Mouse (Mus musculus) MEL (cell line): ENCODE data around the gene Spdye4b. TPM values are rescaled to one million over a fixed set of nuclear protein-coding genes. Genes with fewer than 3 reads are reported as not detected.
"Not testable (repeated sequence)": the region's sequence is repeated elsewhere in the genome, so short reads cannot be mapped to it uniquely, and the experiment has no call there.

Source experiments
- DNase-seq: peaks from one replicate; pipeline ENCODE4 v3.0.0; 2011; ENCODE audit warnings: low read depth, low spot score
- H3K27ac ChIP-seq: 2 replicates; pipeline ENCODE4 v1.5.1; 2012; ENCODE audit warnings: low read depth, mild to moderate bottlenecking, control low read depth, low read length, moderate library complexity; ENCODE audit not compliant: control insufficient read depth
- H3K27me3 ChIP-seq, 2 experiments: fragments of 150-350 bp in 1 of 2; sonication (generic) in 1 of 2; 2 replicates each; pipeline ENCODE4 v1.6.1; 2012; ENCODE audit warnings: low read length in 2 of 2, mild to moderate bottlenecking in 2 of 2, improper control_type of control experiment in 1 of 2, moderate library complexity in 1 of 2; ENCODE audit not compliant: insufficient read depth in 2 of 2, control insufficient read depth in 1 of 2
- H3K36me3 ChIP-seq, 2 experiments: 2 replicates each; pipeline ENCODE4 v1.6.1; 2012 to 2014; ENCODE audit warnings: low read length in 2 of 2, improper control_type of control experiment in 1 of 2, inconsistent platforms in 1 of 2, mild to moderate bottlenecking in 1 of 2; ENCODE audit not compliant: insufficient read depth in 2 of 2, control insufficient read depth in 1 of 2
- H3K4me1 ChIP-seq, 2 experiments: fragments of 150-350 bp in 1 of 2; sonication (generic) in 1 of 2; 2 replicates each; pipeline ENCODE4 v1.6.1; 2012; ENCODE audit warnings: low read length in 2 of 2, improper control_type of control experiment in 1 of 2, mild to moderate bottlenecking in 1 of 2; ENCODE audit not compliant: insufficient read depth in 2 of 2, control insufficient read depth in 1 of 2
- H3K4me3 ChIP-seq, 2 experiments: fragments of 150-350 bp in 1 of 2; sonication (generic) in 1 of 2; 2 replicates each; pipeline ENCODE4 v1.5.1; 2012; ENCODE audit warnings: low read depth in 2 of 2, low read length in 2 of 2, mild to moderate bottlenecking in 2 of 2, moderate library complexity in 2 of 2, control low read depth in 1 of 2, improper control_type of control experiment in 1 of 2; ENCODE audit not compliant: control insufficient read depth in 1 of 2, insufficient read depth in 1 of 2
- H3K79me2 ChIP-seq: 2 replicates; pipeline ENCODE4 v1.6.1; 2012; ENCODE audit warnings: mild to moderate bottlenecking, low read length, moderate library complexity; ENCODE audit not compliant: control insufficient read depth, poor library complexity, insufficient read depth
- H3K9ac ChIP-seq: 2 replicates; pipeline ENCODE4 v1.6.1; 2012; ENCODE audit warnings: low read depth, mild to moderate bottlenecking, control low read depth, low read length, moderate library complexity; ENCODE audit not compliant: control insufficient read depth, poor library complexity, severe bottlenecking
- H3K9me3 ChIP-seq: fragments of 150-350 bp; sonication (generic); replicated peaks from 2 replicates; pipeline ENCODE4 v1.6.1; 2012; ENCODE audit warnings: mild to moderate bottlenecking, low read length, improper control_type of control experiment, moderate library complexity; ENCODE audit not compliant: insufficient read depth
- BHLHE40 ChIP-seq: IDR thresholded peaks from 2 replicates; pipeline ENCODE4 v1.6.1; 2012; ENCODE audit warnings: low read depth, mild to moderate bottlenecking, inconsistent platforms, low read length, improper control_type of control experiment, borderline replicate concordance
- CHD2 ChIP-seq: IDR thresholded peaks from 2 replicates; pipeline ENCODE4 v1.6.1; 2011; ENCODE audit warnings: low read length, improper control_type of control experiment
- E2F4 ChIP-seq: IDR thresholded peaks from 2 replicates; pipeline ENCODE4 v1.6.1; 2011; ENCODE audit warnings: low read depth, low read length, improper control_type of control experiment, borderline replicate concordance
- ELF1 ChIP-seq: IDR thresholded peaks from 2 replicates; pipeline ENCODE4 v1.6.1; 2014; ENCODE audit warnings: low read depth, mild to moderate bottlenecking, inconsistent platforms, low read length, improper control_type of control experiment, moderate library complexity
- EP300 ChIP-seq, 2 experiments: IDR thresholded peaks; 2 replicates each; pipeline ENCODE4 v1.6.1; 2011; ENCODE audit warnings: improper control_type of control experiment in 2 of 2, low read length in 2 of 2, low read depth in 1 of 2, mild to moderate bottlenecking in 1 of 2
- ETS1 ChIP-seq: IDR thresholded peaks from 2 replicates; pipeline ENCODE4 v1.6.1; 2012; ENCODE audit warnings: low read depth, mild to moderate bottlenecking, inconsistent platforms, low read length, improper control_type of control experiment, moderate library complexity
- GATA1 ChIP-seq: IDR thresholded peaks from 2 replicates; pipeline ENCODE4 v1.6.1; 2011; ENCODE audit warnings: low read depth, low read length, improper control_type of control experiment
- JUND ChIP-seq: IDR thresholded peaks from 2 replicates; pipeline ENCODE4 v1.6.1; 2011; ENCODE audit warnings: low read depth, mild to moderate bottlenecking, improper control_type of control experiment, low read length
- KAT2A ChIP-seq: conservative IDR thresholded peaks from 2 replicates; pipeline ENCODE4 v1.6.1; 2012; ENCODE audit warnings: low read depth, low read length, improper control_type of control experiment, inconsistent platforms
- MAFK ChIP-seq: IDR thresholded peaks from 2 replicates; pipeline ENCODE4 v1.6.1; 2011; ENCODE audit warnings: low read depth, mild to moderate bottlenecking, low read length, improper control_type of control experiment, borderline replicate concordance
- MAZ ChIP-seq: IDR thresholded peaks from 2 replicates; pipeline ENCODE4 v1.6.1; 2012; ENCODE audit warnings: low read depth, mild to moderate bottlenecking, inconsistent platforms, low read length, improper control_type of control experiment
- MXI1 ChIP-seq: IDR thresholded peaks from 2 replicates; pipeline ENCODE4 v1.6.1; 2011; ENCODE audit warnings: mild to moderate bottlenecking, low read depth, low read length, improper control_type of control experiment
- MYC ChIP-seq: IDR thresholded peaks from 2 replicates; pipeline ENCODE4 v1.6.1; 2011; ENCODE audit warnings: low read depth, mild to moderate bottlenecking, low read length, improper control_type of control experiment, moderate library complexity
- NELFE ChIP-seq: IDR thresholded peaks from 2 replicates; pipeline ENCODE4 v1.6.1; 2011; ENCODE audit warnings: low read depth, low read length, improper control_type of control experiment
- RAD21 ChIP-seq: IDR thresholded peaks from 2 replicates; pipeline ENCODE4 v1.6.1; 2011; ENCODE audit warnings: mild to moderate bottlenecking, low read depth, low read length, improper control_type of control experiment
- RCOR1 ChIP-seq: IDR thresholded peaks from 2 replicates; pipeline ENCODE4 v1.6.1; 2012; ENCODE audit warnings: low read depth, mild to moderate bottlenecking, inconsistent platforms, low read length, improper control_type of control experiment
- SIN3A ChIP-seq: IDR thresholded peaks from 2 replicates; pipeline ENCODE4 v1.6.1; 2012; ENCODE audit warnings: low read length, improper control_type of control experiment, inconsistent platforms
- TAL1 ChIP-seq: IDR thresholded peaks from 2 replicates; pipeline ENCODE4 v1.6.1; 2012; ENCODE audit warnings: mild to moderate bottlenecking, inconsistent platforms, low read length, moderate library complexity, mixed read lengths
- TBP ChIP-seq: IDR thresholded peaks from 2 replicates; pipeline ENCODE4 v1.8.0; 2011; ENCODE audit warnings: low read depth, low read length, improper control_type of control experiment
- TCF12 ChIP-seq: IDR thresholded peaks from 2 replicates; pipeline ENCODE4 v1.6.1; 2014; ENCODE audit warnings: low read depth, mild to moderate bottlenecking, inconsistent platforms, low read length, improper control_type of control experiment, moderate library complexity
- ZC3H11A ChIP-seq: IDR thresholded peaks from 2 replicates; pipeline ENCODE4 v1.6.1; 2012; ENCODE audit warnings: low read depth, mild to moderate bottlenecking, inconsistent platforms, low read length, improper control_type of control experiment
- ZKSCAN1 ChIP-seq: IDR thresholded peaks from 2 replicates; pipeline ENCODE4 v1.6.1; 2012; ENCODE audit warnings: low read depth, mild to moderate bottlenecking, inconsistent platforms, low read length, improper control_type of control experiment, moderate library complexity
- ZMIZ1 ChIP-seq: IDR thresholded peaks from 2 replicates; pipeline ENCODE4 v1.6.1; 2012; ENCODE audit warnings: low read depth, mild to moderate bottlenecking, inconsistent platforms, low read length, improper control_type of control experiment, moderate library complexity
- polyA plus RNA-seq, 2 experiments: library from polyadenylated mRNA; stranded (reverse) in 1 of 2; unstranded in 1 of 2; fragments of >175 nt in 1 of 2; fragments of >200 nt in 1 of 2; gene quantifications; 2 replicates each; pipeline versions ENCODE4 v1.2.1 to v1.2.4; 2012; ENCODE audit warnings: low replicate concordance in 2 of 2, low read depth in 1 of 2; ENCODE audit not compliant: insufficient read length in 2 of 2, insufficient read depth in 1 of 2, missing spikeins in 1 of 2
- total RNA-seq: library from RNA; depleted of rRNA; stranded (reverse); fragments of 300-350 nt; gene quantifications from 2 replicates; pipeline ENCODE4 v1.2.3, GENCODE M21; 2012

Spdye4b gene
- total and polyA plus RNA-seq, 3 experiments: not detected

DNA sequence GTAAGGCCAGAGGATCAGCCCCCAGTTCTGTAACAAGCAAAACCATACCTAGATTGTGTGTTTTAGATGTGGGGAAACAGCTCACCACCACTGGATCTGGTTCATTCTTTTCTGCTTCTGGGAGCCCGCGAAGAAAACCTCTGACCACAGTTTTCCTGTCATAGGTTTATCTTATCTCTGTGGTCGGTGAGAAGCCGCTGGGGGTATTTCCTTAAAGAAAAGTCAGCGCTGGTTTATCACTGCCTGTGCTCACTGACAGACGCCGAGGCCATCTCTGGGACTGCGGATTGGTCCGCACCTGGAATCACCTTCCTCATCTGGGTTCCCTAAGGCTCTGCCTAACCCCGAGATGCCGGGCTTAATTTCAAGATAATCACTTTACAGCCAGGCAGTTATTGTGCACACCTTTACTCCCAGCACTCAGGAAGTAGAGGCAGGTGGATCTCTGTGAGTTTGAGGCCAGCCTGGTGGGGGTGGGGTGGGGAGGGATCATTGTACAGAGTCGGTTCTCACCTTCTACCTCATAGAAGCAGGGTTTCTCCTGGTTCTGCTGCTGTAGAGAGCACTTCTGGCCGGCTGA, 47.8 kb upstream of the Spdye4b start:
- Histone ChIP-seq H3K27me3 (peaks cover 1 to 3% of the 10 kb centered on the region in 2 experiments; a peak in 3 of 4 replicates), H3K4me1 (peaks cover 2 to 12% of the 10 kb centered on the region in 2 experiments; a peak in 2 of 4 replicates), H3K27ac (no peak overlapping the region), H3K9ac (no peak overlapping the region), H3K4me3 (no peak overlapping the region), H3K79me2 (no peaks in the 10 kb centered on the region), H3K9me3 (no peaks in the 10 kb centered on the region), H3K36me3 (peaks cover 0 to 14% of the 10 kb centered on the region in 2 experiments; a peak in 2 of 4 replicates)
- TF ChIP-seq MAZ: peak; percentile 85
- peak; percentile 82 for TF ChIP-seq SIN3A
- no peak for TF ChIP-seq ZKSCAN1
- peak; percentile 46; the same call in 1 of the 2 replicates for TF ChIP-seq MXI1
- peak; percentile 87 for TF ChIP-seq TCF12
- peak; percentile 45; the same call in 1 of the 2 replicates for TF ChIP-seq ELF1
- peak; percentile 97 for TF ChIP-seq GATA1
- no peak for TF ChIP-seq KAT2A
- TF ChIP-seq MYC: peak; percentile 50; the same call in 1 of the 2 replicates
- TF ChIP-seq ZC3H11A: 0 out of 2 replicates have a peak, but pooled peaks have one; percentile 9
- TF ChIP-seq ETS1: peak; percentile 88
- TF ChIP-seq E2F4: peak; percentile 87
- TF ChIP-seq ZMIZ1: no peak
- 0 out of 2 replicates have a peak, but pooled peaks have one; percentile 38 for TF ChIP-seq JUND
- no peak for TF ChIP-seq RAD21
- peak; percentile 97 for TF ChIP-seq MAFK
- no peak for TF ChIP-seq NELFE
- TF ChIP-seq BHLHE40: peak; percentile 82
- peak; percentile 91 for TF ChIP-seq EP300 (IDR thresholded peaks at IDR 0.05; ENCODE audit: low read depth in 1 of 2, low read length in 2 of 2)
- peak; percentile 100 for TF ChIP-seq RCOR1
- peak; percentile 57; the same call in 1 of the 2 replicates for TF ChIP-seq TAL1
- TF ChIP-seq CHD2: no peak
- TF ChIP-seq TBP: no peak
- peak; percentile 84 for DNase-seq

DNA sequence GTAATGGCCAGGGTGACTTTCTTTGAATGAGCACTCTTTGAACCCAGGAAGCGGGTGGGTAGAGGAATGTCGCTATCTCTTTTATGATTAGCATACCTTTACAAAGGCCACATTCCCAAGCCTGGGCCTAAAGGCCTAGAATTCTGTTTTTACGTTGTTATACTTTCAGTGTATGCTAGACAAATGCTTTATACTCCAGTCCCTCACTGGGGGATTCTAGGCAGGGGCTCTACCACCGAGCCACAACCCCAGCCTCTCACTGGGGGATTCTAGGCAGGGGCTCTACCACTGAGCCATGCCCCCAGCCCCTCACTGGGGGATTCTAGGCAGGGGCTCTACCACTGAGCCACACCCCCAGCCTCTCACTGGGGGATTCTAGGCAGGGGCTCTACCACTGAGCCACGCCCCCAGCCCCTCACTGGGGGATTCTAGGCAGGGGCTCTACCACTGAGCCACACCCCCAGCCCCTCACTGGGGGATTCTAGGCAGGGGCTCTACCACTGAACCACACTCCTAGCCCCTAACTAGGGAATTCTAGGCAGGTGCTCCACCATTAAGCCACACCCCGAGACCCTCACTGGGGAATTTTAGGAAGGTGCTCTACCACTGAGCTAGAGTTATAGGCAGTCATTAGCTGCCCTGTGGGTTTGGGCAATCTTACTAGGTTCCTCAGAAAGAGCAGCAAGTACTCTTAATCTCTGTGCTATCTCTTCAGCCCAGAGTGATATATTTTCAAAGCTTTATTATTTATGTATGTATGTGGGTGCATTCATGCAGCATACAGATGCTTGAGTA, 46.4 kb upstream of the Spdye4b start:
- not testable (repeated sequence) for H3K27me3 ChIP-seq, H3K9ac ChIP-seq, DNase-seq

More for the DNA sequence above, 46.4 kb upstream of the Spdye4b start:
- Histone ChIP-seq H3K4me1 (peaks cover 2 to 12% of the 10 kb centered on the region in 2 experiments; a peak in 2 of 4 replicates), H3K36me3 (peaks cover 0 to 14% of the 10 kb centered on the region in 2 experiments; a peak in 2 of 4 replicates)
- not testable (repeated sequence) for H3K27ac ChIP-seq, H3K9me3 ChIP-seq, H3K79me2 ChIP-seq, H3K4me3 ChIP-seq
